Mouse (Mus musculus) urinary bladder, adult 2 months (tissue): ENCODE measurements around the gene Olfr133. TPM values are rescaled to one million over a fixed set of nuclear protein-coding genes. Genes with fewer than 3 reads are reported as not detected.
"Not testable (repeated sequence)": the region's sequence is repeated elsewhere in the genome, so short reads cannot be mapped to it uniquely, and the experiment has no call there.

Source experiments
- DNase-seq: peaks from one replicate; pipeline ENCODE4 v3.0.0; 2022; ENCODE audit warnings: low spot score
- polyA plus RNA-seq: library from polyadenylated mRNA; depleted of rRNA; stranded (reverse); fragments of >200 nt; gene quantifications from 2 replicates; pipeline ENCODE4 v1.2.3, GENCODE M21; 2012; rRNA removed

Olfr133 gene
- not detected in 2 replicates for polyA plus RNA-seq

- DNase-seq = no peak
Measured at GRCm38 (mm10) chr17:38144981-38145380, at the start of gene Olfr133. Olfr133 (plus strand) TSS chr17:38145281.

GRCm38 (mm10) chr17:38124199-38124598, 20.9 kb upstream of the Olfr133 start:
- not testable (repeated sequence) for DNase-seq

GRCm38 (mm10) chr17:38125371-38125770, 19.7 kb upstream of the Olfr133 start:
- not testable (repeated sequence) for DNase-seq

GRCm38 (mm10) chr17:38134426-38134825, 10.7 kb upstream of the Olfr133 start, which contains the start of gene Olfr132:
Olfr132 (minus strand) TSS chr17:38134526.
- no peak for DNase-seq

GRCm38 (mm10) chr17:38171088-38171487, 26.0 kb downstream of the Olfr133 start, which contains the start of gene Olfr134:
Olfr134 (plus strand) TSS chr17:38171388.
- no peak for DNase-seq

Other genes starting within 250 kb of the Olfr133 start
- not detected in 2 replicates for gene Olfr127, start 244.8 kb upstream of the Olfr133 start, polyA plus RNA-seq
- not detected in 2 replicates for gene Olfr128, start 224.7 kb upstream of the Olfr133 start, polyA plus RNA-seq
- gene Olfr761, start 192.2 kb upstream of the Olfr133 start, polyA plus RNA-seq = not detected in 2 replicates
- not detected in 2 replicates for gene Olfr129, start 85.2 kb upstream of the Olfr133 start, polyA plus RNA-seq
- gene Olfr130, start 81.4 kb upstream of the Olfr133 start, polyA plus RNA-seq = not detected in 2 replicates
- not detected in 2 replicates for gene Olfr131, start 56.6 kb upstream of the Olfr133 start, polyA plus RNA-seq
- gene Olfr132, start 10.8 kb upstream of the Olfr133 start, polyA plus RNA-seq = not detected in 2 replicates
- not detected in 2 replicates for gene Olfr134, start 26.1 kb downstream of the Olfr133 start, polyA plus RNA-seq
- not detected in 2 replicates for gene Olfr135, start 59.1 kb downstream of the Olfr133 start, polyA plus RNA-seq
- not detected in 2 replicates for gene Olfr138, start 115.8 kb downstream of the Olfr133 start, polyA plus RNA-seq
- gene Olfr137, start 162.3 kb downstream of the Olfr133 start, polyA plus RNA-seq = not detected in 2 replicates
- not detected in 2 replicates for gene Olfr136, start 184.6 kb downstream of the Olfr133 start, polyA plus RNA-seq